In genomic region chr13:109481446-109481845, GRCm38 (mm10) we compare ENCODE assay signal across 8 mouse cellular contexts.
DNase-seq lines count a peak whose midpoint lies in the region; ATAC-seq and TF ChIP-seq lines count a peak whose summit lies in the region.

No protein-coding gene starts in this region.

- no peaks in the 10 kb centered on the region for H3K36me3 ChIP-seq in kidney, adult 2 months (ENCODE audit: control insufficient read depth, insufficient read depth, low read length)
- no peaks in the 10 kb centered on the region for H3K36me3 ChIP-seq in kidney, embryonic 16.5 days (ENCODE audit: insufficient read depth, low read length)
- no peaks in the 10 kb centered on the region for H3K36me3 ChIP-seq in forebrain, postnatal 0 days (ENCODE audit: insufficient read depth)
- H3K36me3 ChIP-seq in liver, adult 2 months (ENCODE audit: control insufficient read depth, insufficient read depth, low read length) = no peaks in the 10 kb centered on the region
- H3K36me3 ChIP-seq in hindbrain, embryonic 10.5 days = no peaks in the 10 kb centered on the region

- TF ChIP-seq POLR2A in kidney, adult 2 months (IDR thresholded peaks at IDR 0.05; ENCODE audit: low read depth, low read length) = no peak
- no peak for TF ChIP-seq POLR2A in liver, adult 2 months (IDR thresholded peaks at IDR 0.05; ENCODE audit: extremely low read depth, insufficient read depth, low read length)

- no peak overlapping the region for H3K4me2 ChIP-seq in kidney, embryonic 16.5 days (replicated peaks; ENCODE audit: low read depth, low read length)
- H3K4me2 ChIP-seq in forebrain, postnatal 0 days (ENCODE audit: low read depth) = no peak overlapping the region

- no peak overlapping the region for H3K27ac ChIP-seq in kidney, adult 2 months (ENCODE audit: insufficient read depth, low read depth, low read length)
- no peak overlapping the region for H3K27ac ChIP-seq in kidney, embryonic 16.5 days (ENCODE audit: low read length)
- no peak overlapping the region for H3K27ac ChIP-seq in forebrain, postnatal 0 days (ENCODE audit: low read depth, low read length)
- H3K27ac ChIP-seq in liver, adult 2 months (replicated peaks; ENCODE audit: insufficient read depth, low read depth, low read length) = 0 out of 2 replicates have a peak overlapping the region, but pooled peaks have one; percentile 10
- no peak overlapping the region for H3K27ac ChIP-seq in hindbrain, embryonic 10.5 days

- no peak for ATAC-seq in kidney, embryonic 16.5 days (ENCODE audit: low FRiP score, low TSS enrichment)
- peak; percentile 16; the same call in 1 of the 2 replicates for ATAC-seq in forebrain, postnatal 0 days

- H3K79me2 ChIP-seq in liver, adult 2 months (ENCODE audit: control insufficient read depth, insufficient read depth, low read length) = no peaks in the 10 kb centered on the region

- H3K4me3 ChIP-seq in kidney, adult 2 months (ENCODE audit: insufficient read depth, low read depth, low read length) = no peak overlapping the region
- no peak overlapping the region for H3K4me3 ChIP-seq in kidney, embryonic 16.5 days (ENCODE audit: low read length)
- no peak overlapping the region for H3K4me3 ChIP-seq in forebrain, postnatal 0 days (ENCODE audit: low read depth, low read length)
- no peak overlapping the region for H3K4me3 ChIP-seq in liver, adult 2 months (ENCODE audit: insufficient read depth, low read depth, low read length)
- H3K4me3 ChIP-seq in hindbrain, embryonic 10.5 days = no peak overlapping the region

- H3K9ac ChIP-seq in kidney, embryonic 16.5 days (replicated peaks; ENCODE audit: low read length) = no peak overlapping the region
- no peak overlapping the region for H3K9ac ChIP-seq in forebrain, postnatal 0 days
- H3K9ac ChIP-seq in liver, adult 2 months (ENCODE audit: low read depth, low read length) = no peak overlapping the region

- H3K9me3 ChIP-seq in kidney, embryonic 16.5 days (ENCODE audit: low read length) = no peaks in the 10 kb centered on the region
- no peaks in the 10 kb centered on the region for H3K9me3 ChIP-seq in forebrain, postnatal 0 days (ENCODE audit: low read length)
- H3K9me3 ChIP-seq in hindbrain, embryonic 10.5 days = no peaks in the 10 kb centered on the region

- H3K4me1 ChIP-seq in kidney, adult 2 months (ENCODE audit: control insufficient read depth, insufficient read depth, low read length) = peaks cover 13% of the 10 kb centered on the region; the same call in 1 of the 2 replicates
- peaks cover 5% of the 10 kb centered on the region for H3K4me1 ChIP-seq in kidney, embryonic 16.5 days (ENCODE audit: insufficient read depth, low read length)
- no peaks in the 10 kb centered on the region for H3K4me1 ChIP-seq in forebrain, postnatal 0 days (ENCODE audit: insufficient read depth)
- no peaks in the 10 kb centered on the region; the same call in 1 of the 2 replicates for H3K4me1 ChIP-seq in liver, adult 2 months (ENCODE audit: control insufficient read depth, insufficient read depth, low read length)
- H3K4me1 ChIP-seq in hindbrain, embryonic 10.5 days (replicated peaks) = peaks cover 8% of the 10 kb centered on the region; the same call in 1 of the 2 replicates

- no peaks in the 10 kb centered on the region; the same call in 1 of the 2 replicates for H3K27me3 ChIP-seq in kidney, adult 2 months (replicated peaks; ENCODE audit: control insufficient read depth, insufficient read depth, low read length)
- no peaks in the 10 kb centered on the region for H3K27me3 ChIP-seq in kidney, embryonic 16.5 days (ENCODE audit: insufficient read depth, low read length)
- H3K27me3 ChIP-seq in forebrain, postnatal 0 days (ENCODE audit: insufficient read depth, low read length) = no peaks in the 10 kb centered on the region
- H3K27me3 ChIP-seq in liver, adult 2 months (ENCODE audit: control insufficient read depth, insufficient read depth, low read length) = no peaks in the 10 kb centered on the region
- no peaks in the 10 kb centered on the region for H3K27me3 ChIP-seq in hindbrain, embryonic 10.5 days (ENCODE audit: insufficient read depth, poor library complexity, severe bottlenecking)

- no peak for TF ChIP-seq CTCF in kidney, adult 2 months (conservative IDR thresholded peaks at IDR 0.05; ENCODE audit: insufficient read depth, insufficient read length, low read depth, low read length)
- no peak for TF ChIP-seq CTCF in forebrain, postnatal 0 days (IDR thresholded peaks at IDR 0.05; ENCODE audit: low read depth)
- TF ChIP-seq CTCF in liver, adult 2 months (IDR thresholded peaks at IDR 0.05; ENCODE audit: low read depth, low read length) = no peak

- peak; percentile 16 for DNase-seq in kidney, adult 2 months
- DNase-seq in forebrain, postnatal 0 days = no peak
- DNase-seq in liver, adult 2 months (ENCODE audit: extremely low read depth, low read depth, low spot score) = peak; percentile 90
- peak; percentile 26 for DNase-seq in urinary bladder, adult 2 months (ENCODE audit: low spot score)
- no peak for DNase-seq in layer of hippocampus, postnatal 14 days (ENCODE audit: low spot score in 2 of 2)
- no peak for DNase-seq in layer of hippocampus, adult 9-11 months
- DNase-seq in hindbrain, embryonic 10.5 days (ENCODE audit: low spot score) = no peak

- WGBS in kidney, adult 2 months = 42% methylated on average over 7 of the region's 7 CpGs
- 35% methylated on average over 7 of the region's 7 CpGs for WGBS in kidney, embryonic 16.5 days
- WGBS in forebrain, postnatal 0 days = 30% methylated on average over 7 of the region's 7 CpGs
- 17% methylated on average over 7 of the region's 7 CpGs for WGBS in liver, adult 2 months
- 51% methylated on average over 7 of the region's 7 CpGs for WGBS in hindbrain, embryonic 10.5 days

Comparison
In these comparisons a context has a peak if more than half of its experiments do, and no peak if none do; other contexts are left out.
1. DNase-seq: peak in kidney, adult 2 months (single experiment), liver, adult 2 months (single experiment) and urinary bladder, adult 2 months (single experiment); none in forebrain, postnatal 0 days (single experiment), layer of hippocampus, postnatal 14 days (0 of 2), layer of hippocampus, adult 9-11 months (single experiment) and hindbrain, embryonic 10.5 days (single experiment).